Mouse (Mus musculus): Measurements from ENCODE around the gene Rhog. TPM values are rescaled to one million over a fixed set of nuclear protein-coding genes. Genes with fewer than 3 reads are reported as not detected.

Rhog gene
- polyA plus RNA-seq (2012; rRNA removed), result 12.7 and 19.3 TPM in 2 replicates

DNA sequence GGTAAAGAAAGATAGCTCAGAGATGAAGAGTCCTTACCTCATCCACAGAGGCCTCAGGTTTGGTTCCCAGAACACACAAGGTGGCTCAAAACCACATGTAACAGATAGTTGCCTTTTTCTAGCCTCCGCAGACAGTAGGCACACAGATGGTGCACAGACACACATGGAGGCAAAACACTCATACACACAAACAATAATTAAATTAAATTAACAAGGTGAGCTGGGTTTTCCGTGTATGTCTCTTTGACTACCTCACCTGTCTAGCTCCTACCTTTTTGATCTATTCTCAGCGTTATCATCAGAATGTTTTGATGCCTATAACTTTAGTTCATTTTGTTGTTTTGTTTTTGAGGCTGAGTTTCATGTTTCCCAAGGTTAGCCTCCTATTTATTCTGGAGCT lies at the start of gene Rhog:
Gene Rhog (minus strand): TSS at position 101 of the 400 bp plus-strand sequence.

DNA sequence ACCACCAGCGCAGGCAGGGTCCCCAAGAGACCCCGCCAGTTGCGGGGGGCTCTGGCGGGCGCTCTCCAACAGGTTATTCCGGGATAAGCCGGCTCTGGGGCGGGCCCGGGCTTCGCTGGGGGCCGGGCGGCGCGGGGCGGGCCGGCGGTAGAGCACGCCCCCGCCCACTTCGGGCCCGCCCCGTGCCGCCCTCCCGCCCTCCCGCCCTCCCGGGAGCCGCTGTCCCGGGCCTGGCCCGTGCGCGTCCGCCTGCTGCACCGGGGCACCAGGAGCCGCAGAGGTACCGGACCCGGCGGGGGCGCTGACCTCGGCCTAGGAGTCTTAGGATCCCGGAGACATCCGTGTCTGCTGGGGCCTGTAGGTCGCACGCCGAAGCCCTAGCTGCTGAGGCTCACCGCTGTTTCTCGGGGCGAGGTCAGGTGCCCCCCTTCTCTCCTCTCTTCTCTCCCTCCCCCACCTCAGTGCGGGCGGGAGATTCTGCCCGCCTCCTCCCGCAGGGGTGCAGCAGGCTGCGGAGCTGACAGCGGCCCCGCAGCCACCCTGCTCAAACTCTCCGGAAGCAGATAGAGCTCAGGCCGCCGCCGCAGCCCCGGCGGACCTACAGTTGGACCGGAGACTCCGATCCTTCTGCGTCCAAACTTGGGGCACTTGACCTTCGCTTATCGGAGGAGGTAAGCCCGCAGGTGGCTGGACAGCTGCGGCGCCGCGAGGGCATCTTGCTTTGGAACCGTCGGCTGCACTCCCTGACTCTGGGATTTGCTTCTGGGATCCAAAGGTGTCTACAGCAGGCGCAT lies 11.9 kb upstream of the Rhog start, which contains the start of gene Stim1:
Gene Stim1 (plus strand): TSS at position 206 of the 794 bp plus-strand sequence.

DNA sequence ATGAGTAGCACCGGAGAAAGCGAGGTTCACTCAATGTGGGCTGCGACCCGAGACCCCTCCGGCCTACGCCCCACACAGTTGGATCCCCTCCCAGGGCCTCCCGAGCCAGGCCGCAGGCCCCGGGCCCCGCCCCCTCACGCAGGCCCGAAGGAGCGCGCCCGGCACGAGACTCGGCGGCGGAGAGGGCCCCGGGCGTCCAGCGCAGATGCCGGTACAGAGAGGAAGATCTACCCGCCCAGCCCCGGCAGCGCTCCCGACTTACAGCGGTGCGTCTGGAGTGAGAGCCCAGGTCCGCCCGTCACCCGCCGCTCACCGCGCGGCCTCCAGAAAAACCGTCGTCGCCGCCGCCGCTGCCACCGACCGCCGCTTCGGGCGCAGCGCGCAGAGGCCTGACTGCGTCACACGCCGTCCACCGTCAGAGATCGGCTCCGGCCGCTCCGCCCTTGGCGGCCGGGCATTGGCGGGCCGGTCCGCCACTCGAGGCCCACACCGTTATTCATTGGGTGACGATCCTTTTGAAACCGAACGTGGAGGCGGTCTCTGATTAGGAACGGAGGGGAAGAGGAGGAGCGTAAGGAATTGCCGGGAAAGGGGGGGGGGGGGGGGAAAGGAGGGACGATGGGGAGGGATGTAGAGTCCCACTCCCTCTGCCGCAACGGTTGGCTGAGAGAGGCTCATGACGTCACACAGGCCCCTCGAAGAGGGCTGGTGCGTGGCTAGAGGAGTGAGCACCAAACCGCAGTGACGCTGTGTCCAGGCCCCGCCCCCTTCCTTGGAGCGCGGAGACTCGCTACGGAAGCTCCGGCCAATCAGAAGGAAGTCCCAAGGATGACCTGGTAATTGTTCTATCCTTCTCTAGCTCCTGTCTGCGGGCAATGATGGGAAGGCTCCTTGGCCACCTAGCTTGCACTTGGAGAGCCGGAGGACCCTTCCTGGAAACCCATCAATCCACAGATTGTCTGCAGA lies 45.8 kb downstream of the Rhog start, which contains the start of the genes Nup98 and Pgap2:
Gene Nup98 (minus strand): TSS at position 421 of the 966 bp plus-strand sequence.
Gene Pgap2 (plus strand): TSS at position 453 of the 966 bp plus-strand sequence.

Other genes with a start within 250 kb of the Rhog start
- 17.8 and 19.2 TPM in 2 replicates for gene Il18bp, start 237.4 kb downstream of the Rhog start, polyA plus RNA-seq (2012; rRNA removed)
- gene Rnf121, start 190.6 kb downstream of the Rhog start, polyA plus RNA-seq (2012; rRNA removed), result 84.0 and 84.5 TPM in 2 replicates
- 57.8 and 59.0 TPM in 2 replicates for gene Xndc1, start 190.5 kb downstream of the Rhog start, polyA plus RNA-seq (2012; rRNA removed)
- 7.0 and 7.4 TPM in 2 replicates for gene Xntrpc, start 190.3 kb downstream of the Rhog start, polyA plus RNA-seq (2012; rRNA removed)
- gene Trpc2, start 172.9 kb downstream of the Rhog start, polyA plus RNA-seq (2012; rRNA removed), result 3.5 and 3.9 TPM in 2 replicates
- 0.43 and 2.9 TPM in 2 replicates for gene Art1, start 154.3 kb downstream of the Rhog start, polyA plus RNA-seq (2012; rRNA removed)
- gene Art5, start 146.6 kb downstream of the Rhog start, polyA plus RNA-seq (2012; rRNA removed), result 0.63 and 0.76 TPM in 2 replicates
- gene Chrna10, start 139.2 kb downstream of the Rhog start, polyA plus RNA-seq (2012; rRNA removed), result 0.03 and 0.05 TPM in 2 replicates
- gene Nup98, start 45.9 kb downstream of the Rhog start, polyA plus RNA-seq (2012; rRNA removed), result 21.1 and 22.0 TPM in 2 replicates
- gene Pgap2, start 45.8 kb downstream of the Rhog start, polyA plus RNA-seq (2012; rRNA removed), result 46.1 and 46.4 TPM in 2 replicates
- gene Stim1, start 11.8 kb upstream of the Rhog start, polyA plus RNA-seq (2012; rRNA removed), result 16.5 and 23.0 TPM in 2 replicates
- gene Rrm1, start 185.6 kb upstream of the Rhog start, polyA plus RNA-seq (2012; rRNA removed), result 56.1 and 67.0 TPM in 2 replicates
- not detected in 2 replicates for gene Olfr543, start 225.6 kb upstream of the Rhog start, polyA plus RNA-seq (2012; rRNA removed)
- not detected in 2 replicates for gene Olfr544, start 232.3 kb upstream of the Rhog start, polyA plus RNA-seq (2012; rRNA removed)
- not detected in 2 replicates for gene Olfr545, start 243.5 kb upstream of the Rhog start, polyA plus RNA-seq (2012; rRNA removed)

Measured in central nervous system, embryonic 14 days (tissue).